Comparison of ENCODE assay signal across 10 mouse cellular contexts in genomic region chr4:33057890-33058687, GRCm38 (mm10). TPM values are rescaled to one million over a fixed set of nuclear protein-coding genes. Genes with fewer than 3 reads are reported as not detected.
DNase-seq lines count a peak whose midpoint lies in the region; ATAC-seq lines count a peak whose summit lies in the region.
"Had no signal": no experiment of that assay in that cellular context is flagged by ENCODE, and none has a peak within 500 bp of the region (broad histone marks: within the 10 kb centered on the region; RNA-seq: fewer than 3 reads in every experiment).

No protein-coding gene starts in this region.

- H3K27ac ChIP-seq in neural tube, embryonic 15.5 days (replicated peaks): no peak overlapping the region
- H3K27ac ChIP-seq: heart, embryonic 13.5 days had no signal

- intact Hi-C loops in left cerebral cortex, postnatal 4 days (cut with DNase I): no loop called here
- intact Hi-C loops in heart, postnatal 36 days (cut with DNase I): no loop called here

- H3K4me2 ChIP-seq in neural tube, embryonic 15.5 days: no peak overlapping the region
- H3K4me2 ChIP-seq: heart, embryonic 13.5 days had no signal

- H3K9ac ChIP-seq in neural tube, embryonic 15.5 days (replicated peaks): no peak overlapping the region
- H3K9ac ChIP-seq: heart, embryonic 13.5 days had no signal

- H3K27me3 ChIP-seq in neural tube, embryonic 15.5 days (replicated peaks): no peaks in the 10 kb centered on the region
- H3K27me3 ChIP-seq: heart, embryonic 13.5 days; Patski had no signal

- H3K9me3 ChIP-seq in neural tube, embryonic 15.5 days (replicated peaks): no peaks in the 10 kb centered on the region
- H3K9me3 ChIP-seq: heart, embryonic 13.5 days had no signal

- 87% methylated on average over 11 of the region's 11 CpGs for WGBS in neural tube, embryonic 15.5 days

- peak; percentile 53 for DNase-seq in left cerebral cortex, adult 11 months (ENCODE audit: low spot score)
- no peak for DNase-seq in left cerebral cortex, postnatal 4 days
- DNase-seq in fat pad, adult 2 months (ENCODE audit: extremely low read depth, low read depth, low spot score): peak; percentile 33
- peak; percentile 64 to 65 for DNase-seq in heart, postnatal 36 days
- DNase-seq in ovary, postnatal 36 days (ENCODE audit: low spot score): peak; percentile 41
- DNase-seq in spleen, postnatal 4 days (ENCODE audit: low spot score in 2 of 2): no peak

- H3K4me1 ChIP-seq in neural tube, embryonic 15.5 days: no peaks in the 10 kb centered on the region

- no peak overlapping the region for H3K4me3 ChIP-seq in neural tube, embryonic 15.5 days (replicated peaks)
- H3K4me3 ChIP-seq: heart, embryonic 13.5 days had no signal

- peaks cover 5% of the 10 kb centered on the region; the same call in 1 of the 2 replicates for H3K36me3 ChIP-seq in neural tube, embryonic 15.5 days

- ATAC-seq in megakaryocyte-erythroid progenitor cell, adult 5-6 weeks (replicated peaks; ENCODE audit: low FRiP score, low TSS enrichment, poor library complexity, severe bottlenecking): no peak
- ATAC-seq in neural tube, embryonic 15.5 days (ENCODE audit: low FRiP score): no peak
- ATAC-seq: Patski had no signal

RNA-seq across cellular contexts. Expression of gene Gabrr2, which starts 4.7 kb away (rescaled TPM):
- total RNA-seq in left cerebral cortex, postnatal 4 days (2021): under 1 TPM in 1 of 2 experiments, not detected in 1; 0.50 TPM
- 1 to 10 TPM; 1.1 to 1.9 TPM for total RNA-seq in heart, postnatal 36 days (2021)
- total RNA-seq in megakaryocyte-erythroid progenitor cell, adult 5-6 weeks (2014; fragmentation: Nextera tagmentation): 4.0 TPM in 1 of 2 replicates, not detected in the other
- total RNA-seq in megakaryocyte-erythroid progenitor cell, adult 5-6 weeks (2017): not detected in 2 replicates
- 0.41 and 0.73 TPM in 2 replicates for polyA plus RNA-seq in neural tube, embryonic 15.5 days (2015; fragmentation: Nextera tagmentation; extraction: Ambion mirVana)

RNA-seq across cellular contexts. Expression of gene Ube2j1, which starts 26.9 kb away (rescaled TPM):
- 100 to 1,000 TPM; 108 to 110 TPM for total RNA-seq in left cerebral cortex, postnatal 4 days (2021)
- total RNA-seq in heart, postnatal 36 days (2021): 10 to 100 TPM; 41.6 to 42.5 TPM
- total RNA-seq in megakaryocyte-erythroid progenitor cell, adult 5-6 weeks (2014; fragmentation: Nextera tagmentation): 37.2 and 51.3 TPM in 2 replicates
- 43.5 and 48.0 TPM in 2 replicates for total RNA-seq in megakaryocyte-erythroid progenitor cell, adult 5-6 weeks (2017)
- 71.9 and 77.3 TPM in 2 replicates for polyA plus RNA-seq in neural tube, embryonic 15.5 days (2015; fragmentation: Nextera tagmentation; extraction: Ambion mirVana)

Comparison
In these comparisons a context has a peak if more than half of its experiments do, and no peak if none do; other contexts are left out.
1. DNase-seq: peak in left cerebral cortex, adult 11 months (single experiment), fat pad, adult 2 months (single experiment), heart, postnatal 36 days (2 of 2) and ovary, postnatal 36 days (single experiment); none in left cerebral cortex, postnatal 4 days (single experiment) and spleen, postnatal 4 days (0 of 2).